Mouse (Mus musculus) c-Kit-negative CD71-positive TER-119-positive erythroid progenitor cells, embryonic 14.5 days (primary cell): ENCODE data around the gene Rnf141.

Source experiments
- DNase-seq: peaks from one replicate; pipeline ENCODE4 v3.0.0-alpha.2; 2013; ENCODE audit warnings: low read depth, low spot score

The Rnf141 gene

GRCm38 (mm10) chr7:110768451-110769064 is 75.7 kb downstream of the Rnf141 start:
- DNase-seq, result no peak

GRCm38 (mm10) chr7:110768001-110768400 is 76.3 kb downstream of the Rnf141 start, which contains the start of gene Ampd3:
Gene Ampd3, plus strand, starts transcription at chr7:110768206.
- no peak for DNase-seq

GRCm38 (mm10) chr7:110762605-110763180 is 81.6 kb downstream of the Rnf141 start:
- DNase-seq, result no peak

GRCm38 (mm10) chr7:110756440-110756839 is 87.8 kb downstream of the Rnf141 start:
- no peak for DNase-seq

GRCm38 (mm10) chr7:110753926-110754330 is 90.3 kb downstream of the Rnf141 start:
- DNase-seq, result no peak

GRCm38 (mm10) chr7:110753310-110753709 is 90.9 kb downstream of the Rnf141 start:
- DNase-seq, result no peak

GRCm38 (mm10) chr7:110751634-110752033 is 92.6 kb downstream of the Rnf141 start:
- no peak for DNase-seq

- no peak for DNase-seq
These were observed 93.4 kb downstream of the Rnf141 start for GRCm38 (mm10) chr7:110750834-110751233.
